Mouse (Mus musculus) embryonic fibroblast, embryonic 13.5 days (primary cell): ENCODE measurements at regions not wholly inside any gene's neighbourhood (a gene's known extent, or its start where the extent isn't known, plus 50 kb on each side); places are given as distances from the start of the nearest gene placed in this dataset.

Source experiments
- H3K27ac ChIP-seq: 2 replicates; pipeline ENCODE4 v1.5.1; 2012; ENCODE audit warnings: low read length, control low read depth, inconsistent platforms; ENCODE audit not compliant: insufficient read depth
- H3K4me1 ChIP-seq: 2 replicates; pipeline ENCODE4 v1.6.1; 2011; ENCODE audit warnings: low read length; ENCODE audit not compliant: control insufficient read depth, insufficient read depth
- H3K4me3 ChIP-seq: 2 replicates; pipeline ENCODE4 v1.5.1; 2011; ENCODE audit warnings: mild to moderate bottlenecking, control low read depth, low read length; ENCODE audit not compliant: insufficient read depth
- CTCF ChIP-seq: IDR thresholded peaks from 2 replicates; pipeline ENCODE4 v1.5.1; 2011; ENCODE audit warnings: mild to moderate bottlenecking, control low read depth, low read length, moderate library complexity, borderline replicate concordance; ENCODE audit not compliant: insufficient read depth
- POLR2A ChIP-seq: IDR thresholded peaks from 2 replicates; pipeline ENCODE4 v1.6.1; 2011; ENCODE audit warnings: low read depth, mild to moderate bottlenecking, control low read depth, low read length, moderate library complexity

DNA sequence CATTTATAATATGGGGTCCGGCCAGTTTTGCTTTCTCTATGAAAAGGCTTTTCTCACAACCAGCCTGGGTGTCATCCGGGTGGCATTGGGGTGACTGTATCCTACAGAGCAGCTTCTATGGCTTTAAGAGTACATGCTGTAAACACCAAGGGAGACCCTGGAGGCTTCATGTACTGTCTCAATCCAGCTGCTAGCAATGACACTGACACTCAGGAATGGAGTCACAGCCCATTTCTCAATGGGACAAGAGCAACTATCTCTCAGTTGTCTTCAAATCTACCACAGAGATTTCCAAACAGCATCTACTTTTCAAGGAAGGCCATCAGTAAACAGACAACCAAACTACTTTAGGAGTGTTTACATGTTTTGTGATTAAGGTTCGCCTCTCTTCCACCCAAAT lies 397.5 kb downstream of the Adamts20 start:
- H3K4me1 ChIP-seq, result no peaks in the 10 kb centered on the region
- H3K27ac ChIP-seq, result no peak overlapping the region
- TF ChIP-seq POLR2A (no peak), CTCF (no peak)
- H3K4me3 ChIP-seq, result no peak overlapping the region

DNA sequence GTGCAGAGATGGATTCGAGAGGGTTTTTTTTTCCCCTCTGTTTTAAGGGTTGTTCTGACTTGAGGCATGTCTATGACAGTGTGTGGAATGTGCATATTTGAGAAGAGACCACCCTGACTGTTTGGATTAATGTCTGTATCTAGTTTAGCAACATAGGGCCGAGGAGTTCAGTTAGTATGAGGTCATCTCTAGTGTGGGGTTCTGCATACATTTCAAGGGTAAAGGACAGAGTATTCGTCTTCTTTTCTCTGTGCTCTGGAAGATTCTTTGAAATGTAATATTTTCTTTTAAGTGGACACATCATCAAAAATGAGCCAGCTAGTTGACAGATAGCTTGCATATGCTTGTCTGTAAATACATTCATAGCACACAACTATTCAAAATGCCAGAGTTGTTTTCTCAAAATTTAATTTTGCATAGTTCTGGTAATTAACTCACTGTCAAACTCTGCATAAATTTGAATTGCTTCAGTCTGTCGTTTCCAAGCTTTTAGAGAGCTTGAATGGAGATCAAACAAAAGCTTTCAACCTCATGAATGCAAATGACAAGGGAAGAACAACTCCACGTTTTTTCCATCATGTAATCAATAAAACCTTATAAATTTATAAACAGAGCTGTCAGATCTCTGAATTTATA lies 415.5 kb downstream of the Adamts20 start:
- H3K27ac ChIP-seq, result no peak overlapping the region
- H3K4me1 ChIP-seq, result no peaks in the 10 kb centered on the region
- TF ChIP-seq POLR2A, result no peak
- no peak for TF ChIP-seq CTCF
- no peak overlapping the region for H3K4me3 ChIP-seq

DNA sequence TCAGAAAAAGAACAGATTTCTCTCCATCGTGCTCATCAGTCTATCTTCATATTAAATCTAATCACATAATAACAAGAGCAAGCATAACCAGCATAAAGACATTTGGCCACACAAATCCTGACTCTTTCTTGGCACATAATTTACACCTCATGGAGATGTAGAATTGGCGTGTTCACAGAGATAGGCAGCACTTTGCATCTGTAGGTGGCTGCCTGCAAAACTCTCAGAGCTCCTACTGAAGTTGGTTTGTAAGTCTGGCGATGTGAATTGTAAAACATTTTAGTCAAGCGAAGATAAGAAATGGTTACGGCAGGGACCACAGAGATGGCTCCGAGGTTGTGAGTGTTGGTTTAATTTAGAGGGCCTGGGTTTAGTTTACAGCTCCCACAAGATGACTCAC lies 419.0 kb downstream of the Adamts20 start:
- Histone ChIP-seq H3K4me3 (no peak overlapping the region), H3K27ac (no peak overlapping the region), H3K4me1 (no peaks in the 10 kb centered on the region)
- no peak for TF ChIP-seq CTCF
- TF ChIP-seq POLR2A, result no peak

DNA sequence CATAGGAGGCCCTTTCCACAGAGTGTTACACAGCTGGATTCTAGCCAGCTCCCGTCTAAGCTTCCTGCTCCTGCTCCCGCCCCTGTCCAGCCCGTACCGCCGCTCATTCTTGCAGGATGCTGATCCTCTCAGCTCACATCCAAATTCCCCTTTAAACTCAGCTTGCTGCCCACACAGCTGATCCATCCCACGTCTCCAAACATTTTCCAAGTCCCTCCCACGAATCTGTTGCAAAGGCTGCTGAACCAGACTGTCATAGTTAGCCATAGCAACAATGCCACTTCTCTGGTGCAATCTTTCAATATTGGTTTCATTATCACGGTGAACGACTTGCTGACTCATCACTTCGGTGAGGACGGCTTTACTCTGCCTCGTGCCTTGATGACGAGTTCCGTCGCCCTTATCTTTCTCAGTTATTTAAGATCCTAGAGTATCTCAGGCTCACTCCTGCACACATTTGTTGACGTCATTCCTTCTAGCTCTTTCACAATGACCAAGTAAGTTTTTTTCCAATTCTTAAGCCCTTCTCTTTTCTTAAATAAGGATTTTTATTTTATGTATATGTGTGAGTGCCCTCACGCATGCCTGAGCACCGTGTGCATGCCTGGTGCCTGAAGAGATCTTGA lies 420.0 kb downstream of the Adamts20 start:
- no peak overlapping the region for H3K27ac ChIP-seq
- no peak for TF ChIP-seq CTCF
- no peak overlapping the region for H3K4me3 ChIP-seq
- no peaks in the 10 kb centered on the region for H3K4me1 ChIP-seq

DNA sequence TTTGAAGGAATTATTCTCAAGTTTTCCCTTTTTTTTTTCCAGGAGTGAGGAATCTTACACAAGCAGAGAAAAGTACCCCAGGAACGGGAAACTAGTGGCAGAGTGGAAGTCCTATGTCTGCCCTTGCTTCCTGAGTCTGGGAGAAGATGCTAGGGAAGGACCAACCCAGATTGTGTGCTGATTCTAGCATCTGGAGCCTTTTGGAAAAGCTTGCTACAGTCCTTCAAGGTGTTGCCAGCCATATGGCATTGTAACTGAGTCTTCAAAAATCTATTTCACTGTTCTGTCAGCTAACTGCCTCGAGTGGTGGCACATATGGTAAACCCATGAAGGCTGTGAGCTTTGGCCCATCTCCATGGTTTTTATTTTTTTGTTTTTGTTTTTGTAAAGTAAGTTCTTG lies 432.3 kb downstream of the Adamts20 start:
- TF ChIP-seq CTCF (no peak), POLR2A (no peak)
- H3K27ac ChIP-seq, result no peak overlapping the region
- no peak overlapping the region for H3K4me3 ChIP-seq
- no peaks in the 10 kb centered on the region for H3K4me1 ChIP-seq

GRCm38 (mm10) chr15:94025996-94026696 lies 430.5 kb upstream of the Prickle1 start:
- no peak overlapping the region for H3K4me3 ChIP-seq
- peak overlapping the region; percentile 95 for H3K27ac ChIP-seq
- peaks cover 6% of the 10 kb centered on the region for H3K4me1 ChIP-seq
- no peak for TF ChIP-seq POLR2A
- no peak for TF ChIP-seq CTCF

- no peak; the same call in 1 of the 2 replicates for TF ChIP-seq POLR2A
- no peak for TF ChIP-seq CTCF
- Histone ChIP-seq H3K27ac (peak overlapping the region; percentile 95), H3K4me3 (no peak overlapping the region), H3K4me1 (peaks cover 6% of the 10 kb centered on the region)
Measured at GRCm38 (mm10) chr15:94025239-94025971, 429.7 kb upstream of the Prickle1 start.

- Histone ChIP-seq H3K4me1 (peaks cover 6% of the 10 kb centered on the region), H3K4me3 (no peak overlapping the region), H3K27ac (peak overlapping the region; percentile 95)
- TF ChIP-seq POLR2A (no peak), CTCF (no peak)
Measured at GRCm38 (mm10) chr15:94024806-94025205, 429.1 kb upstream of the Prickle1 start.

DNA sequence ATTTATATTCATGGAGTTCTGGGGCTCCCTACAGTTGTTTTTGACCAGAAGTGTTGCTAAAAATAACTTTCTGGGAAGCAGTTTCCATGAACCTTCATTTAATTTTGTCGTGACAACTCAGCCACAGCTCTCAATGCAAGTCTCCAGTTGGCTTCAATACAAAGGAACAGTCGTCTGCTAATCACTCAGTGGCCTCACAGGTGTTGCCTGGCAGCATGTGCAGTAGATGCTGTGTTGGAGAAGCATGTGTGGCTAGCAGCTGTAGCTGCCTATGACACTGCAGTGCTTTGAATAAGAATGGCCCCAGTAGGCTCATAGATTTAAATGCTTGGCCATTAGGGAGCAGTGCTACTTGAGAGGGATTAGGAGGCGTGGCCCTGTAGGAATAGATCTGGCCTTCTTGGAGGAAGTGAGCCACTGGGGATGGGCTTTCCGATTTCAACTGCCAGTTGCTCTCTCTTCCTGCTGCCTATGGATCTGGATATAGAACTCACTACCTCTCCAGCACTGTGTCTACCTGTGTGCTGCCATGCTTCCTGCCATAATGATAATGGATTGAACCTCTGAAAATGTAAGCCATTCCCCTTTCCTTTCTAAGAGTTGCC lies 428.5 kb upstream of the Prickle1 start:
- TF ChIP-seq CTCF (no peak), POLR2A (no peak)
- H3K4me3 ChIP-seq, result no peak overlapping the region
- H3K4me1 ChIP-seq, result peaks cover 6% of the 10 kb centered on the region
- peak overlapping the region; percentile 95 for H3K27ac ChIP-seq

- H3K4me3 ChIP-seq, result no peak overlapping the region
- peaks cover 6% of the 10 kb centered on the region for H3K4me1 ChIP-seq
- peak overlapping the region; percentile 95; the same call in 1 of the 2 replicates for H3K27ac ChIP-seq
- TF ChIP-seq POLR2A, result no peak
- TF ChIP-seq CTCF, result no peak
Measured at GRCm38 (mm10) chr15:94023501-94023900, 427.8 kb upstream of the Prickle1 start.
